Mouse (Mus musculus) brain, embryonic 14.5 days (tissue): Measurements from ENCODE around the gene Pgp.

Source experiments
- CTCF ChIP-seq: fragments of 200-500 bp; IDR thresholded peaks from 2 replicates; pipeline ENCODE4 v1.5.1; 2012; ENCODE audit warnings: inconsistent platforms, mild to moderate bottlenecking, moderate library complexity, borderline replicate concordance; ENCODE audit not compliant: insufficient read depth, insufficient read length; ENCODE audit errors: extremely low read depth
- POLR2A ChIP-seq: fragments of 200-500 bp; IDR thresholded peaks from 2 replicates; pipeline ENCODE4 v1.6.1; 2012; ENCODE audit warnings: mild to moderate bottlenecking, inconsistent platforms, borderline replicate concordance; ENCODE audit not compliant: poor library complexity, insufficient read depth, insufficient read length, severe bottlenecking; ENCODE audit errors: extremely low read depth

- TF ChIP-seq POLR2A (no peak), CTCF (no peak)
Measured at GRCm38 (mm10) chr17:24505286-24505955, 35.2 kb downstream of the Pgp start.
